Mouse (Mus musculus) heart, adult 8-10 months (tissue): ENCODE measurements around the gene Rab44. TPM values are rescaled to one million over a fixed set of nuclear protein-coding genes. Genes with fewer than 3 reads are reported as not detected.
A peak's percentile ranks its signal among the peaks of the same experiment; 100 is the strongest.
"Not testable (repeated sequence)": the region's sequence is repeated elsewhere in the genome, so short reads cannot be mapped to it uniquely, and the experiment has no call there.

ENCODE experiments used
- DNase-seq: peaks from one replicate; pipeline ENCODE4 v3.0.0; 2022; ENCODE audit warnings: low spot score
- total RNA-seq, 4 experiments: library from RNA; stranded (reverse); gene quantifications; 2 replicates each; pipeline ENCODE4 v1.2.4; 2022

Rab44 gene
- total RNA-seq, 4 experiments from 2014 or later = 0.12 to 0.75 (median 0.38) TPM; not detected in 1

DNA sequence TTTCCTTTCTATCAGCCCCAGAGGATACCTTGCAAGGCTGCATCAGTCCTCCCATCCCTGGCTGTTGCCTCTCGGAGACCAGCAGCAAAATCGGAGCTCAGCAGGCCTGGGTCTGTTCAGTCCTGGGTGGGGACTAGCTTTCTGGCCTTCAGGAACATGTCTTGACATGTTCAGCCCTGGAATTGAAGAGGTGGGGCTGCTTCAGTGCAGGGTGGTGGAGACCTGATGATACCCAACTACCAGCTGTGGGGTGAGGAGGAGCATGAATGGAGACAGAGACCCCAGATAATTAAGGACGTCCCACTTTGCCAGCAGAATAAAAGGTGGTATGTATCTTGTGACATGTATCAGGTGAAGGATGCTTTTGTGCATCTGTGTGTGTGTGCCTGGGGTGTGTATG, 23.2 kb upstream of the Rab44 start, which contains the start of gene Cdkn1a:
Gene Cdkn1a, plus strand, starts transcription at position 201 of the 400 bp plus-strand sequence.
- DNase-seq = no peak

GRCm38 (mm10) chr17:29091348-29091944, 22.5 kb upstream of the Rab44 start:
- no peak for DNase-seq

GRCm38 (mm10) chr17:29092497-29092896, 21.4 kb upstream of the Rab44 start:
- DNase-seq = no peak

DNA sequence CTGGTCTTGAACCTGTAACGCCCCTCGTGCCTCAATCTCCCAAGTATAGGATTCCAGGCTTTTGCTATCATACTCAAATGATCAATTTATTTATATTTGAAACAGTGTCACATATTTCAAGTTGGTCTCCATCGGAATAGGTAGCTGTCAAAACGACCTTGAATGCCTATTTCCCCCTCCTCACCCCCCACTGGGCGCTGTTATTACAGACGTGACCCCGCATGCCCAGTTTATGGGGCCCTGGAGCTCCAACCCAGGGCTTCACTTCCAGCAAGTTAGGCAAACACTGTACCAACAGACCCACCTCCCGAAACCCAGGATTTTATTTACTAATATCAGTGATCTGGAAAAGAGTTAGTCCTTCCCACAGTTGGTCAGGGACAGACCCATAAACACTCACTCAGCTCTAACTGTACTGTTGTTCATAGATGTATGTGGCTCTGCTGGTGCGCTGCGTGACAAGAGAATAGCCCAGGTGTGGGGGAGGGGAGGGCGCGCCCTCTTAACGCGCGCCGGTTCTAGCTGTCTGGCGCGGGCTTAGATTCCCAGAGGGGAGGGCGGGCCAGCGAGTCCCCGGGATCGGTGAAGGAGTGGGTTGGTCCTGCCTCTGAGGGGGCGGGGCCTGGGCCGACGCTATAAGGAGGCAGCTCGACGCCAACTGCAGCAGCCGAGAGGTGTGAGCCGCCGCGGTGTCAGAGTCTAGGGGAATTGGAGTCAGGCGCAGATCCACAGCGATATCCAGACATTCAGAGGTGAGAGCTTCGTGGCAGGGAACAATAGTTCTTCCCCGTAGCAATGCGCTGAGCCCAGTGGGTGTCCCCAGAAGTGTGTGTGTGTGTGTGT, 20.6 kb upstream of the Rab44 start:
- peak; percentile 93 for DNase-seq

GRCm38 (mm10) chr17:29093961-29094309, 20.0 kb upstream of the Rab44 start:
- DNase-seq = no peak

DNA sequence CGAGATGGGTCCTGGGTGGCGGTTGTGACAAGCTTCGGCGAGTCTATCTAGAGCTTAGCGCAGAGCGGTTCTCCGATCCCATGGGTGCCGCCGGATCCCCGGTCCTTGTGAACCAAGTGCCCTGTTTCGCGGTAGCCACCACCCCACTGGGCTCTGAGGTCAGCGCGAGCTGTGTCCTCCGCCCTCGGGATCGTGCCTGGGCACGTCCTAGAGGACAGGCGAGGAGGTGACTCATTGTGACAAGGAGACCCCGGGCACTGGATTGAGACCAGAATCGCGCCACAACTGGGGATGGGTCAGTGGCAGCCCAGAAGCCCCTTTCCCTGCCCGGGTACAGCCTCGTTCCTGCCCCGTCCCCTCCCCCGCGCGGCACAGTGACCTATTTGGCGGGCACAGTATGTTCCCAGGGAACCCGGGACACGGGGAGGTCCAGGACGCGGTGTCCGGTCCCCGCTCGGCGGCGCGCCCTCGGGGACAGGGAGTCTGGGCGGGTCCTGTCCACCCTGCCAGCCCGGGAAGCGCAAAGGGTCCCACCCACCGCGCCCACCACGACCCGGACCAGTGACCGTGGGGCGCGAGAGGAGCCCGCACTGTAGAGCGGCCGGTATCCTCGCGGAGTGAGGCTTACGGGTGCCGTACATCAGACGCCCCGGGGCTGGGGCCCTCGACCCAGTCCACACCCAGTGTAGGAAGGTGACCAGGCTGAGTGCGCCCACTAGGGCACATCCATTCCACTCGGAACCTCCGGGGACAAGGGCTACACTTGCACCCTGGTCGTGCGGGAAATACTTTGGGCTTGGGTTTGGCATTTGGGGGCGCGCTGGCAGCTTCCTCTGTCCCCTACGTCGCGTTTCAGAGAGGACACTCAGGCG, 19.4 kb upstream of the Rab44 start:
- peak; percentile 92 for DNase-seq

- peak; percentile 97 for DNase-seq
These were observed 18.7 kb upstream of the Rab44 start for GRCm38 (mm10) chr17:29095201-29095733.

DNA sequence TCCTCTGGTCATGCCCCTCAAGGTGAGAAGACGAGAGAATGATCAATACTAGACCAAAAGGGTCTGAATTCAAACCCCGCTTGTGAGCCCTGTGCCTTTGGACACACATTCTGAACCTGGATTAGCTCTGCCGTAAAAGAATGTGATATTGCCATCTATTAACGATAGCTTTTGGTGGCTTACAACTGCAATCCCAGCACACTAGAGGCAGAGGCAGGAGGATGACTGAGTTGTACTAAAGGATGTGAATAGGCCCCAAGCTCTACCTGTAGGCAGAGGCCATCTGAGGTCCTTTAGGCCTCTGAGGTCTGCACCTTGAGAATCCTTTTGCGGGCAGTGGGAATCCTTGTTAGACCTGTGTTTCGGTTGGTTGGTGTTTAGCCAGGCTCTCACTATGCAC, 17.7 kb upstream of the Rab44 start:
- DNase-seq = no peak

DNA sequence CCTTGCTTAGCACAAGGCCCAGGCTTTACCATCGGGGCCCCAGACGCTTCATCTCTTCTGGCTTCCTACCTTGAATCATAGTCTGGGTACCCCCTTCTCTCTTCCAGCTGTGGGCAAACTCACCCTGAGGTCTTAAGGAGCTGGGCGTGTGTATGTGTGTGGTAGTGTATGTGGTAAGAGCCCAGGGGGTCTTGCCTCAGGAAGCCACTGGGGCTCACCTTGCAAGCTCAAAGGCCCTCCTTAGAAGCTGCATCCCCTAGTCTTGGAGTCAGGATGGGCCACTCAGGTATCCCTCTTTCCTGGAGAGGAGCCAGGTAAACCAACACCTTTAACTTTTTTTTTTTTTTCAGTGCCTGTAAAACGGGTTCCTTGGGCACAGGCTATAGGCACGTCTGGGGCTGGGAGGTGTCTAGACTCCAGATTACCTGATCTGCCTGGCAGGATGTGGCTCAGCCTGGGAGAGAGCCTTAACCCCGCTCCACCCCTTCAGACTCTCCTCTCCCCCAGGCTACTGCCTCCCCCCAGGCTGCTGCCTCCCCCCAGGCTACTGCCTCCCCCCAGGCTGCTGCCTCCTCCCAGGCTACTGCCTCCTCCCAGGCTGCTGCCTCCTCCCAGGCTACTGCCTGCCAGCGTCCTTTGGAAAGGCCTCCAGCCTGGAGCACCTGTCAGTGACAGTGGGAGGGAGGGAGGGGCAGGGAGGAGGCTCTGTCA, 16.9 kb upstream of the Rab44 start:
- no peak for DNase-seq

DNA sequence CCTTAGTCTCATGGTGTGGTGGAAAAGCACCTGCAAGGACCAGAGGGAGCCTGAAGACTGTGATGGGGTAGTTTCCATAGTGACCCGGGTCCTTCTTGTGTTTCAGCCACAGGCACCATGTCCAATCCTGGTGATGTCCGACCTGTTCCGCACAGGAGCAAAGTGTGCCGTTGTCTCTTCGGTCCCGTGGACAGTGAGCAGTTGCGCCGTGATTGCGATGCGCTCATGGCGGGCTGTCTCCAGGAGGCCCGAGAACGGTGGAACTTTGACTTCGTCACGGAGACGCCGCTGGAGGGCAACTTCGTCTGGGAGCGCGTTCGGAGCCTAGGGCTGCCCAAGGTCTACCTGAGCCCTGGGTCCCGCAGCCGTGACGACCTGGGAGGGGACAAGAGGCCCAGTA, 15.7 kb upstream of the Rab44 start:
- DNase-seq = no peak

DNA sequence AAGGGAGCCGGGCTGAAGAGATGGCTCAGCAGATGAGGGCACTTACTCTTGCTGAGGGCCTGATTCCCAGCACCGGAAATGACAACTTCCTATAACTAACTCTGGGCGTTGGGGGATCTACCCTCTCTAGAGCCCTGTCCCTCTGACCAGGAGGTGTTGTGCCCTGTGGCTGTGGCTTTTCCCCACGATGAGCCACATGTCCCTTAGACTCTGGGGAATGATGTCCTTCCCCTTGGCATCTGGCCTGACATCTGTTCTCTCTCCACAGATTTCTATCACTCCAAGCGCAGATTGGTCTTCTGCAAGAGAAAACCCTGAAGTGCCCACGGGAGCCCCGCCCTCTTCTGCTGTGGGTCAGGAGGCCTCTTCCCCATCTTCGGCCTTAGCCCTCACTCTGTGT, 14.9 kb upstream of the Rab44 start:
- no peak for DNase-seq

- no peak for DNase-seq
These were observed 13.3 kb upstream of the Rab44 start for GRCm38 (mm10) chr17:29100627-29101026.

DNA sequence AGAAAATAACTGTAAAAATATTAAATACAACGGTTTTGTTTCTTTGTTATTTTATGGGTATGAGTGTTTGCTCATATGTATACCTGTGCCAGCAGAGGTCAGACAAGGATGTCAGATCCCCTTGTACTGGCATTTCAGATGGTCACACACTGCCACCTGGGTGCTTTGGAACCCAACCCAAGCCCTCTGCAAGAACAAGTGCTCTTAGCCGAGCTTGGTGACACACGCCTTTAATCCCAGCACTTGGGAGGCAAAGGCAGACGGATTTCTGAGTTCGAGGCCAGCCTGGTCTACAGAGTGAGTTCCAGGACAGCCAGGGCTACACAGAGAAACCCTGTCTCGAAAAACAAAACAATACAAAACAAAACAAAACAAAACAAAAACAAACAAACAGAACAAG, 3.6 kb upstream of the Rab44 start:
- DNase-seq = not testable (repeated sequence)

GRCm38 (mm10) chr17:29111332-29111731, 2.6 kb upstream of the Rab44 start:
- DNase-seq = no peak

DNA sequence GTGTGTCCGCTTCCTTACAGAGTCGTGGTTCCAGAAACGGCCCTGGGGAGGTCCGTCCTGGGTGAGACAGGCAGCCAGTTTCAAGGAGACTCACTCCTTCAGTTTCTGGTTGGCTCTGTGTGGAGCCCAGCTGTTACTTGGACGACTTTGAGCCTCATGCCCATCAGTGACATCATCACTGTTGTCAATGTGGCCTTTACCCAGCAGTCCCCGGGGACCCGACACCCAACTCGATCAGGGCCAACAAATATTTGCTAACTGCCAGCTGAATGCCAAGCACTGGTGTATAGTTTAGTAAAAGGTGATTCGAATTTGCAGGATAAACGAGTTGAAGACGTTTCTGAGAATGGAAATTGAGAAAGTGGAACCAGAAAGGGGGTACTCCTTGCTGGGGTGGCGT, 2.1 kb downstream of the Rab44 start:
- DNase-seq = no peak

DNA sequence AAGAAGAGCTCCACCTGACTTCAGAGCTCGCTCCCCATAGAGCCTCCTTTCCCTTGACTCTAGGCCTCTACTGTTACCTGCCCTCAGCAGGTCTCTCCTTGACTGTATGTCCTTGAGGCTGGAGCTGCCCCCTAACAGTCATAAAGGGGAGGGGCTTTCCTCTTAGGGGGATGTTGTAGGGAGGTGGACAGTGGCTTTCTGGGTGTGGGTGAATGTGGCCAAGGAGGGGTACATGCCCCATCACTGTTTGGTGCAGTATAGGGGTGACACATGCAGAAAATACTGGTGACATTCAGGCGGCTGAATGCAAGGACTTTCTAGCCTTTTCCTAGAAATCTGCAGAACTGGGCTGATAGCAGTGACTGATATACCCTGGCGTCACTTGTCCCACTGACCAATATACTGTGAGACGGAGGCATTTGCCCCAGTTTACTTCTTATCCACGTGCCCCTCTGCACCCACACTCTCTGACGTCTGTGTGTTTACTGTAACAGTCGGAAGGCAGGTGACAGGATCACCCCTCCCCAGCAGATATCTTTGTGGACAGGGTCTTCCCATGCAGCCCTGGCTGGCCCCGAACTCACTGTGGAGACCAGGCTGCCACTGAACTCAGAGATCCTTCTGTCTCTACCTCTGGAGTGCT, 3.2 kb downstream of the Rab44 start:
- DNase-seq = no peak

DNA sequence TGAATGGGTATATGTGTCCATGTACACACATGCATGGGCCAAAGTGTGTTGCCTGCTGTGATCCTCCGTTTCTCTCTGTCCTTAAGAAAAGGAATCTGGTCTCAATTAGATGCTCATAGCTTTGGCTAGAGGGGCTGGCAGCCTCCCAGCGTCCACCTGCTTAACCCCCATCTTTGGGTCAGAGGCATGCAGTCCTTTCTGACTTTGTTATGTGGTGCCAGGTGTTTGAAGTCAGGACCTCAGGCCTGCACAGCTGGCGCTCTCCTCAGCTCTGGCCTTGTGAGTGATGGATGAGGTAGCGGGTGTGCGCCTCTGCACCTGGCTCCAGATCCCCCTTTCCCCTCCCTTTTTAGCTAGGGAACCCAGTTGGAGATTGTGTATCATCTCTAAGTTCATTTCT, 4.1 kb downstream of the Rab44 start:
- no peak for DNase-seq

DNA sequence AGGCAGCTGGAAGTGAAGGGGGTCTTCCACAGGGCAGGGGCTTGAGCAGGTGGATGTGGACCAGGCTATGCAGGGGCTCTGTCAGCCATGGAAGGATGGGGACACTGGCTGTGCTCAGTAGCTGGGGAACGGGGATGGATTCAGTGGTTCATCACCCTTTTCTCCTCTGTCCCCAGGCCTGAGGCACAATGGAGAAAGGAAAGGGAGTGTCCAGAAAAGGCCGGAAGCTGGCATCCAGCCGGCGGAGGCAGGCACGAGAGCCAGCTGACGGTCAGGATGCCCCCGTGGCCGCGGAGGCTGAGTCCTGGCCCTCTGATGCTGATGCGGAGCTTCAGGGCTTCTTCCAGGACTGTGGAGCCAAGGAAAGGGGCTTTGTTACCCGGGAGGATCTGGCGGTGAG, 6.7 kb downstream of the Rab44 start:
- DNase-seq = no peak

GRCm38 (mm10) chr17:29122817-29123216, 8.9 kb downstream of the Rab44 start:
- no peak for DNase-seq

- DNase-seq = no peak
These were observed 9.7 kb downstream of the Rab44 start for GRCm38 (mm10) chr17:29123578-29124174.

DNA sequence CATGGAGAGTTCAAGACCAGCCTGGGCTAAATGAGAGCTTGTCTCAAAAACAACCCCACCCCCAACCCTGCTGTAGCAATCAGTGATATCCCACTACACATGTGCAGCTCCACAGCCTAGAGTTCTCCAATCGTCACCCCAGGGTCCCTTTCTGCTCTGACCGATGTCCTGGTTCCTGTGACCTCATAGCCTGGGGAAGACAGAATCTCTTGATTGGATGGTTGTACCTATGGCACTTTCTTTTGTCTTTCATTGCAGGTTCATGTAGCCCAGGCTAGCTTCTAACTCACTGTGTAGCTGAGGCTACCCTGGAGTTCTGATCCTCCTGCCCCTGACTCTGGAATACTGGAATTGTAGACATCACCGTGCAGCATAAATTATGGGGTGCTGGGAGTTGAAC, 12.6 kb downstream of the Rab44 start:
- DNase-seq = no peak
